In genomic region chr14:51278515-51278914, GRCm38 (mm10) we compare ENCODE assay signal across 14 mouse cellular contexts. TPM values are rescaled to one million over a fixed set of nuclear protein-coding genes. Genes with fewer than 3 reads are reported as not detected.
"Had no signal": no experiment of that assay in that cellular context is flagged by ENCODE, and none has a peak within 500 bp of the region (broad histone marks: within the 10 kb centered on the region; RNA-seq: fewer than 3 reads in every experiment).

No protein-coding gene starts in this region.

RNA-seq across cellular contexts. Expression of gene Rnase2a, which starts 22.6 kb away (rescaled TPM):
- total RNA-seq: heart, postnatal 10 days; heart, postnatal 14 days; heart, postnatal 25 days; heart, postnatal 4 days; hematopoietic stem cell, adult 5-6 weeks; hindbrain, postnatal 0 days; layer of hippocampus, adult 18-20 months; layer of hippocampus, adult 2 months; layer of hippocampus, adult 8-10 months; layer of hippocampus, postnatal 10 days; layer of hippocampus, postnatal 14 days; layer of hippocampus, postnatal 25 days; layer of hippocampus, postnatal 36 days; left cerebral cortex, adult 18-20 months had no signal
